Mouse (Mus musculus): ENCODE data around the gene Zbtb8os. TPM values are rescaled to one million over a fixed set of nuclear protein-coding genes. Genes with fewer than 3 reads are reported as not detected.
A peak's percentile ranks its signal among the peaks of the same experiment; 100 is the strongest.

Gene Zbtb8os
- polyA plus RNA-seq, 1 experiment from 2014 or later = 41.7 TPM

- H3K4me2 ChIP-seq (replicated peaks; ENCODE audit: low read depth) = no peak overlapping the region
- TF ChIP-seq EP300 (optimal IDR thresholded peaks at IDR 0.05) (no peak), CTCF (IDR thresholded peaks at IDR 0.05; ENCODE audit: low read depth) (no peak)
- H3K4me1 ChIP-seq (replicated peaks; ENCODE audit: control insufficient read depth, insufficient read depth) = no peaks in the 10 kb centered on the region
- no peaks in the 10 kb centered on the region for H3K9me3 ChIP-seq (ENCODE audit: control insufficient read depth, low read length)
- H3K36me3 ChIP-seq (ENCODE audit: control insufficient read depth, insufficient read depth, low read length) = no peaks in the 10 kb centered on the region
- H3K9ac ChIP-seq (ENCODE audit: low read length) = no peak overlapping the region
- WGBS = 35% methylated on average over 11 of the region's 12 CpGs
- no peak for DNase-seq (ENCODE audit: low spot score)
- peak; percentile 60 for ATAC-seq (ENCODE audit: low FRiP score, low TSS enrichment)
- 0 out of 2 replicates have a peak overlapping the region, but pooled peaks have one; percentile 8 for H3K27ac ChIP-seq (replicated peaks)
- H3K27me3 ChIP-seq (ENCODE audit: control insufficient read depth, insufficient read depth, low read length) = no peaks in the 10 kb centered on the region
- no peak overlapping the region for H3K4me3 ChIP-seq (ENCODE audit: low read depth, low read length)
Measured at GRCm38 (mm10) chr4:129394089-129394870, 58.8 kb downstream of the Zbtb8os start.

- Histone ChIP-seq H3K9me3 (ENCODE audit: control insufficient read depth, low read length) (no peaks in the 10 kb centered on the region), H3K27ac (replicated peaks) (no peak overlapping the region), H3K27me3 (ENCODE audit: control insufficient read depth, insufficient read depth, low read length) (no peaks in the 10 kb centered on the region), H3K36me3 (ENCODE audit: control insufficient read depth, insufficient read depth, low read length) (no peaks in the 10 kb centered on the region), H3K4me1 (replicated peaks; ENCODE audit: control insufficient read depth, insufficient read depth) (no peaks in the 10 kb centered on the region), H3K4me2 (replicated peaks; ENCODE audit: low read depth) (no peak overlapping the region), H3K4me3 (ENCODE audit: low read depth, low read length) (no peak overlapping the region), H3K9ac (ENCODE audit: low read length) (no peak overlapping the region)
- DNase-seq (ENCODE audit: low spot score) = peak; percentile 84
- TF ChIP-seq EP300 (optimal IDR thresholded peaks at IDR 0.05) = peak; percentile 46
- no peak for TF ChIP-seq CTCF (IDR thresholded peaks at IDR 0.05; ENCODE audit: low read depth)
- peak; percentile 75 for ATAC-seq (ENCODE audit: low FRiP score, low TSS enrichment)
- WGBS = 55% methylated on average over 3 of the region's 3 CpGs
Measured at GRCm38 (mm10) chr4:129396960-129397359, 61.5 kb downstream of the Zbtb8os start.

- Histone ChIP-seq H3K27ac (replicated peaks) (no peak overlapping the region), H3K27me3 (ENCODE audit: control insufficient read depth, insufficient read depth, low read length) (no peaks in the 10 kb centered on the region), H3K4me1 (replicated peaks; ENCODE audit: control insufficient read depth, insufficient read depth) (no peaks in the 10 kb centered on the region), H3K36me3 (ENCODE audit: control insufficient read depth, insufficient read depth, low read length) (no peaks in the 10 kb centered on the region), H3K9me3 (ENCODE audit: control insufficient read depth, low read length) (no peaks in the 10 kb centered on the region), H3K9ac (ENCODE audit: low read length) (no peak overlapping the region), H3K4me2 (replicated peaks; ENCODE audit: low read depth) (no peak overlapping the region), H3K4me3 (ENCODE audit: low read depth, low read length) (no peak overlapping the region)
- no peak for TF ChIP-seq CTCF (IDR thresholded peaks at IDR 0.05; ENCODE audit: low read depth)
- TF ChIP-seq EP300 (optimal IDR thresholded peaks at IDR 0.05) = no peak
- ATAC-seq (ENCODE audit: low FRiP score, low TSS enrichment) (no peak), DNase-seq (ENCODE audit: low spot score) (no peak)
- 74% methylated on average over 4 of the region's 4 CpGs for WGBS
Measured at GRCm38 (mm10) chr4:129399813-129400212, 64.3 kb downstream of the Zbtb8os start.

Other genes starting within 250 kb of the Zbtb8os start
- gene Tmem54, start 230.1 kb upstream of the Zbtb8os start, polyA plus RNA-seq (2015; fragmentation: Nextera tagmentation; extraction: Ambion mirVana) = 106 and 115 TPM in 2 replicates
- gene Hpca, start 213.7 kb upstream of the Zbtb8os start, polyA plus RNA-seq (2015; fragmentation: Nextera tagmentation; extraction: Ambion mirVana) = 0.91 and 0.99 TPM in 2 replicates
- gene Fndc5, start 198.7 kb upstream of the Zbtb8os start, polyA plus RNA-seq (2015; fragmentation: Nextera tagmentation; extraction: Ambion mirVana) = 2.0 and 2.4 TPM in 2 replicates
- 3.7 and 4.5 TPM in 2 replicates for gene S100pbp, start 146.0 kb upstream of the Zbtb8os start, polyA plus RNA-seq (2015; fragmentation: Nextera tagmentation; extraction: Ambion mirVana)
- gene Yars, start 145.9 kb upstream of the Zbtb8os start, polyA plus RNA-seq (2015; fragmentation: Nextera tagmentation; extraction: Ambion mirVana) = 41.3 and 44.2 TPM in 2 replicates
- 9.6 and 10.3 TPM in 2 replicates for gene C77080, start 74.3 kb upstream of the Zbtb8os start, polyA plus RNA-seq (2015; fragmentation: Nextera tagmentation; extraction: Ambion mirVana)
- 2.9 and 3.2 TPM in 2 replicates for gene Sync, start 48.1 kb upstream of the Zbtb8os start, polyA plus RNA-seq (2015; fragmentation: Nextera tagmentation; extraction: Ambion mirVana)
- gene Rbbp4, start 325 bp upstream of the Zbtb8os start, polyA plus RNA-seq (2015; fragmentation: Nextera tagmentation; extraction: Ambion mirVana) = 149 and 153 TPM in 2 replicates
- gene Zbtb8a, start 42.4 kb downstream of the Zbtb8os start, polyA plus RNA-seq (2015; fragmentation: Nextera tagmentation; extraction: Ambion mirVana) = 12.2 and 13.0 TPM in 2 replicates
- gene Zbtb8b, start 105.2 kb downstream of the Zbtb8os start, polyA plus RNA-seq (2015; fragmentation: Nextera tagmentation; extraction: Ambion mirVana) = 0.68 and 0.72 TPM in 2 replicates
- 16.7 and 17.9 TPM in 2 replicates for gene Bsdc1, start 125.9 kb downstream of the Zbtb8os start, polyA plus RNA-seq (2015; fragmentation: Nextera tagmentation; extraction: Ambion mirVana)
- 0.07 TPM in 1 of 2 replicates, not detected in the other for gene Tssk3, start 155.3 kb downstream of the Zbtb8os start, polyA plus RNA-seq (2015; fragmentation: Nextera tagmentation; extraction: Ambion mirVana)
- gene Fam229a, start 155.5 kb downstream of the Zbtb8os start, polyA plus RNA-seq (2015; fragmentation: Nextera tagmentation; extraction: Ambion mirVana) = 0.36 and 0.44 TPM in 2 replicates
- 153 and 174 TPM in 2 replicates for gene Marcksl1, start 177.9 kb downstream of the Zbtb8os start, polyA plus RNA-seq (2015; fragmentation: Nextera tagmentation; extraction: Ambion mirVana)
- gene Hdac1, start 207.0 kb downstream of the Zbtb8os start, polyA plus RNA-seq (2015; fragmentation: Nextera tagmentation; extraction: Ambion mirVana) = 110 TPM in 2 replicates
- gene Lck, start 237.9 kb downstream of the Zbtb8os start, polyA plus RNA-seq (2015; fragmentation: Nextera tagmentation; extraction: Ambion mirVana) = 1.7 and 1.9 TPM in 2 replicates
- gene Fam167b, start 242.9 kb downstream of the Zbtb8os start, polyA plus RNA-seq (2015; fragmentation: Nextera tagmentation; extraction: Ambion mirVana) = 1.2 and 1.9 TPM in 2 replicates

All from stomach, postnatal 0 days (tissue).